Comparison of ENCODE assay signal across 8 mouse cellular contexts in the genomic region with DNA sequence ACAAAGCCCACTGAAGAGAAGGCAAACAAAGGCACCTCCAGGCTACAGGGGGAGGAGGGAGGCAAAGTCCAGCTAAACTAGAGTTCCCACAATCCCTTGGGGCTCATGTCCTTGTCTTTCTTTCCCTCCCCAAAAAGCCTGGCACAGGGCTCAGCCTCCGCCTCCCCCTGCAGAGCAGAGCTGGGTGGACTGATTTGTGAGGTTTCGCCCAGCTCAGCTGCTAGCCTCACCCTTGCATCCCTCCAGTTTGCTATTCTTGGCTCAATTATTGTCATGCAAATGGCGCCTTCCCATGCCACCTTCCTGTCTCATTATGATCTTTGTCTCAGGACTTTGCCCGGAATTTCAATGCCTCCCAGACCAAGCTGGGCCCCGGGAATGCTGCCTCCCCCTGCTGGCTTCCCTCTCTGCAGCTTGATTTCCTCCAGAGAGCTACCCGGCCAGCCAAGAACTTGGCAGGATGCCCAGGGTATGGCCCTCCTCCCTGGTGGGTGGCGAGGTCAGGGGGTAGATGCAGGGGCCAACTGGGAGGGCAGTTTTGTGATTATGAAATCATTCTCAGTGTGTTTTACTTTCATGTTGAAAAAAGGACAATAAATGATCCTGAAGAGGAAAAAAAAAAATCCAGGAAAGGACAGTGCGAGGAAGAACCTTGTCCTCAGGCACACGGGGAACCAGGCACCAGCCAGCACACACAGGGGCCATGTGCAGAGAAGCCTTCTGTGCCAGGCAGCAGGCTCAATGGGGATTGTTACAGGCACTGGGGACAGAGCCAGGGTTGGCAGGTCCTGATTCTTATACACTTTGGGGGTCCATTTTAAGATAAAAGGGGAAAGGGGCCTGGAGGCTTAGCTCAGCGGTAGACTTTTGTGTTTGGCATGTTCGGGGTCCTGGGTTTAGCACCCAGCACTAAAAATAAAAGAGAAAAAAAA. TPM values are rescaled to one million over a fixed set of nuclear protein-coding genes. Genes with fewer than 3 reads are reported as not detected.
DNase-seq lines count a peak whose midpoint lies in the region; ATAC-seq and TF ChIP-seq lines count a peak whose summit lies in the region.

A gene (minus strand): TSS at position 310 of the 932 bp plus-strand sequence.

- H3K27ac ChIP-seq in hindbrain, embryonic 10.5 days = peak within 1 kb of the TSS; percentile 95

- TF ChIP-seq CTCF in lung, adult 2 months (IDR thresholded peaks at IDR 0.05; ENCODE audit: insufficient read depth, low read length) = 0 out of 2 replicates have a peak, but pooled peaks have one; percentile 23

- peaks cover 63% of the 10 kb centered on the region for H3K27me3 ChIP-seq in hindbrain, embryonic 10.5 days (ENCODE audit: insufficient read depth, poor library complexity, severe bottlenecking)

- peak; percentile 100 for DNase-seq in R1 (ENCODE audit: low read depth, low spot score)
- DNase-seq in cerebellum, postnatal 25 days = peak; percentile 90 to 91
- peak; percentile 44 to 72 for DNase-seq in frontal cortex, postnatal 25 days (ENCODE audit: low spot score in 2 of 2)
- peak; percentile 84 for DNase-seq in hindbrain, embryonic 10.5 days (ENCODE audit: low spot score)
- peak; percentile 86 for DNase-seq in layer of hippocampus, adult 9-11 months
- peak; percentile 83 for DNase-seq in lung, adult 2 months
- DNase-seq in ovary, postnatal 14 days (ENCODE audit: low spot score) = peak; percentile 80

- peaks cover 89% of the 10 kb centered on the region for H3K4me1 ChIP-seq in hindbrain, embryonic 10.5 days (replicated peaks)
- H3K4me1 ChIP-seq in lung, adult 2 months (ENCODE audit: control insufficient read depth, insufficient read depth, low read length) = peaks cover 14% of the 10 kb centered on the region

- H3K9me3 ChIP-seq in hindbrain, embryonic 10.5 days = no peaks in the 10 kb centered on the region

- no peak for TF ChIP-seq POLR2A in lung, adult 2 months (IDR thresholded peaks at IDR 0.05; ENCODE audit: borderline replicate concordance, extremely low read depth, low read depth, low read length)

- H3K36me3 ChIP-seq in hindbrain, embryonic 10.5 days = no peaks in the 10 kb centered on the region

- ATAC-seq in monocyte, adult 5-6 weeks (replicated peaks; ENCODE audit: insufficient number of reproducible peaks, low FRiP score, low TSS enrichment, poor library complexity, severe bottlenecking) = no peak

- H3K4me3 ChIP-seq in hindbrain, embryonic 10.5 days = peak within 1 kb of the TSS; percentile 38
- no peak within 1 kb of the TSS for H3K4me3 ChIP-seq in lung, adult 2 months (replicated peaks; ENCODE audit: extremely low read depth, low read depth, low read length)

- WGBS in hindbrain, embryonic 10.5 days = 14% methylated on average over 11 of the region's 11 CpGs
- 21% methylated on average over 11 of the region's 11 CpGs for WGBS in lung, adult 2 months

RNA-seq across cellular contexts. Expression of the gene that starts here (rescaled TPM):
- 7.3 and 13.1 TPM in 2 replicates for polyA plus RNA-seq in hindbrain, embryonic 10.5 days (2016; fragmentation: Nextera tagmentation; extraction: Ambion mirVana)
- 0.60 and 1.3 TPM in 2 replicates for polyA plus RNA-seq in lung, adult 2 months (2012; rRNA removed)
- not detected in 3 replicates for total RNA-seq in monocyte, adult 5-6 weeks (2017)
